Mouse (Mus musculus) stomach, embryonic 14.5 days (tissue): ENCODE results near the gene Myo3a. TPM values are rescaled to one million over a fixed set of nuclear protein-coding genes. Genes with fewer than 3 reads are reported as not detected.

Experiments
- ATAC-seq: fragments of 200-750 bp; cut with Nextera tagmentation; 2 replicates; pipeline ENCODE4 v1.8.0; 2017; ENCODE audit warnings: low read depth, moderate TSS enrichment; ENCODE audit not compliant: insufficient number of reproducible peaks, insufficient read depth, low FRiP score
- H3K27ac ChIP-seq: fragments of 300-500 bp; sonication (generic); 2 replicates; pipeline ENCODE4 v1.5.1; 2014; ENCODE audit warnings: mild to moderate bottlenecking, low read length, moderate library complexity, mixed read lengths
- H3K27me3 ChIP-seq: fragments of 300-500 bp; sonication (generic); 2 replicates; pipeline ENCODE4 v1.6.1; 2014; ENCODE audit warnings: low read length, control low read depth, mixed read lengths; ENCODE audit not compliant: control insufficient read depth, insufficient read depth
- H3K36me3 ChIP-seq: fragments of 300-500 bp; sonication (generic); 2 replicates; pipeline ENCODE4 v1.6.1; 2014; ENCODE audit warnings: mild to moderate bottlenecking, control low read depth, low read length, moderate library complexity, mixed read lengths; ENCODE audit not compliant: control insufficient read depth, insufficient read depth
- H3K4me1 ChIP-seq: fragments of 300-500 bp; sonication (generic); 2 replicates; pipeline ENCODE4 v1.6.1; 2014; ENCODE audit warnings: low read length, control low read depth, mixed read lengths; ENCODE audit not compliant: control insufficient read depth, insufficient read depth
- H3K4me2 ChIP-seq: fragments of 300-500 bp; sonication (generic); replicated peaks from 2 replicates; pipeline ENCODE4 v1.6.1; 2014; ENCODE audit warnings: low read depth, low read length, control low read depth
- H3K4me3 ChIP-seq: fragments of 300-500 bp; sonication (generic); 2 replicates; pipeline ENCODE4 v1.5.1; 2014; ENCODE audit warnings: low read depth, low read length, control low read depth
- H3K9ac ChIP-seq: fragments of 300-500 bp; sonication (generic); replicated peaks from 2 replicates; pipeline ENCODE4 v1.6.1; 2014; ENCODE audit warnings: low read depth, mild to moderate bottlenecking, control low read depth, low read length, moderate library complexity, mixed read lengths
- H3K9me3 ChIP-seq: fragments of 300-500 bp; sonication (generic); 2 replicates; pipeline ENCODE4 v1.6.1; 2016; ENCODE audit warnings: low read depth, low read length, control low read depth; ENCODE audit not compliant: control insufficient read depth
- WGBS: fragments of 180-500 bp; shearing (Covaris S2); extraction: QIAGEN DNeasy Blood & Tissue Kit; methylation state at CpG from one replicate; pipeline ENCODE4 v1.1.7; 2014; 5-methylcytosine and 5-hydroxymethylcytosine counted together
- polyA plus RNA-seq: library from polyadenylated mRNA; unstranded; fragments of >200 nt; fragmentation: Nextera tagmentation; extraction: Ambion mirVana; gene quantifications from 2 replicates; pipeline ENCODE4 v1.2.1, GENCODE M21; 2014

Gene Myo3a
- polyA plus RNA-seq, 1 experiment from 2014 or later: 0.42 TPM

- under 1% methylated on average over 60 of the region's 60 CpGs for WGBS
- Histone ChIP-seq H3K9ac (no peak overlapping the region), H3K4me3 (peak overlapping the region; percentile 31; the same call in 1 of the 2 replicates), H3K4me1 (peaks cover 7% of the 10 kb centered on the region; the same call in 1 of the 2 replicates), H3K27ac (no peak overlapping the region), H3K4me2 (peak overlapping the region; percentile 62), H3K9me3 (no peaks in the 10 kb centered on the region), H3K36me3 (no peaks in the 10 kb centered on the region), H3K27me3 (peaks cover 73% of the 10 kb centered on the region)
- ATAC-seq: 0 out of 2 replicates have a peak, but pooled peaks have one; percentile 8
Observed at GRCm38 (mm10) chr2:22623111-22624070, 396.1 kb downstream of the Myo3a start.

- no peak overlapping the region for H3K27ac ChIP-seq
- H3K27me3 ChIP-seq: peaks cover 66% of the 10 kb centered on the region
- peaks cover 7% of the 10 kb centered on the region; the same call in 1 of the 2 replicates for H3K4me1 ChIP-seq
- H3K36me3 ChIP-seq: no peaks in the 10 kb centered on the region
- no peaks in the 10 kb centered on the region for H3K9me3 ChIP-seq
- H3K4me2 ChIP-seq: no peak overlapping the region
- WGBS: 5% methylated on average over 27 of the region's 27 CpGs
- no peak overlapping the region for H3K9ac ChIP-seq
- no peak overlapping the region for H3K4me3 ChIP-seq
- no peak for ATAC-seq
Observed at GRCm38 (mm10) chr2:22624188-22624975, 397.1 kb downstream of the Myo3a start.

GRCm38 (mm10) chr2:22625096-22625960 is 398.0 kb downstream of the Myo3a start:
- H3K9me3 ChIP-seq: no peaks in the 10 kb centered on the region
- H3K27ac ChIP-seq: no peak overlapping the region
- H3K36me3 ChIP-seq: no peaks in the 10 kb centered on the region
- no peak overlapping the region for H3K4me2 ChIP-seq
- ATAC-seq: no peak
- no peak overlapping the region for H3K4me3 ChIP-seq
- WGBS: 12% methylated on average over 16 of the region's 16 CpGs
- peaks cover 58% of the 10 kb centered on the region for H3K27me3 ChIP-seq
- peaks cover 7% of the 10 kb centered on the region; the same call in 1 of the 2 replicates for H3K4me1 ChIP-seq
- H3K9ac ChIP-seq: no peak overlapping the region

GRCm38 (mm10) chr2:22627147-22627666 is 399.9 kb downstream of the Myo3a start:
- no peak for ATAC-seq
- Histone ChIP-seq H3K27me3 (peaks cover 42% of the 10 kb centered on the region), H3K4me1 (peaks cover 7% of the 10 kb centered on the region; the same call in 1 of the 2 replicates), H3K9me3 (no peaks in the 10 kb centered on the region), H3K27ac (no peak overlapping the region), H3K9ac (no peak overlapping the region), H3K36me3 (no peaks in the 10 kb centered on the region), H3K4me2 (no peak overlapping the region), H3K4me3 (no peak overlapping the region)
- 29% methylated on average over 3 of the region's 3 CpGs for WGBS

GRCm38 (mm10) chr2:22627819-22628432 is 400.6 kb downstream of the Myo3a start:
- no peak for ATAC-seq
- H3K27me3 ChIP-seq: peaks cover 36% of the 10 kb centered on the region
- WGBS: 41% methylated on average over 5 of the region's 5 CpGs

GRCm38 (mm10) chr2:22634766-22635165 is 407.5 kb downstream of the Myo3a start:
- WGBS: 41% methylated on average over 8 of the region's 8 CpGs
- no peak for ATAC-seq
- no peaks in the 10 kb centered on the region for H3K36me3 ChIP-seq

More at GRCm38 (mm10) chr2:22627819-22628432, 400.6 kb downstream of the Myo3a start:
- Histone ChIP-seq H3K27ac (no peak overlapping the region), H3K4me2 (no peak overlapping the region), H3K4me1 (peaks cover 3% of the 10 kb centered on the region; the same call in 1 of the 2 replicates), H3K9me3 (no peaks in the 10 kb centered on the region), H3K9ac (no peak overlapping the region), H3K4me3 (no peak overlapping the region), H3K36me3 (no peaks in the 10 kb centered on the region)

GRCm38 (mm10) chr2:22646134-22646533 is 418.8 kb downstream of the Myo3a start:
- H3K9me3 ChIP-seq: no peaks in the 10 kb centered on the region
- WGBS: 26% methylated on average over 1 of the region's 1 CpGs
- H3K4me3 ChIP-seq: no peak overlapping the region
- H3K9ac ChIP-seq: no peak overlapping the region
- ATAC-seq: no peak
- H3K36me3 ChIP-seq: no peaks in the 10 kb centered on the region
- H3K4me1 ChIP-seq: no peaks in the 10 kb centered on the region
- H3K27ac ChIP-seq: no peak overlapping the region
- H3K4me2 ChIP-seq: no peak overlapping the region
- no peaks in the 10 kb centered on the region for H3K27me3 ChIP-seq

More at GRCm38 (mm10) chr2:22634766-22635165, 407.5 kb downstream of the Myo3a start:
- no peaks in the 10 kb centered on the region for H3K9me3 ChIP-seq
- no peak overlapping the region for H3K27ac ChIP-seq
- no peak overlapping the region for H3K4me2 ChIP-seq
- no peaks in the 10 kb centered on the region for H3K4me1 ChIP-seq
- no peak overlapping the region for H3K9ac ChIP-seq
- H3K27me3 ChIP-seq: no peaks in the 10 kb centered on the region
- no peak overlapping the region for H3K4me3 ChIP-seq
